Mouse (Mus musculus): ENCODE data around the gene Srbd1. TPM values are rescaled to one million over a fixed set of nuclear protein-coding genes. Genes with fewer than 3 reads are reported as not detected.

Gene Srbd1
- polyA plus RNA-seq, 1 experiment from 2014 or later = 4.0 TPM

GRCm38 (mm10) chr17:85989058-85989769 is 155.8 kb downstream of the Srbd1 start:
- no peak overlapping the region for H3K4me2 ChIP-seq (replicated peaks; ENCODE audit: low read depth, low read length)
- H3K36me3 ChIP-seq (ENCODE audit: insufficient read depth, low read length) = no peaks in the 10 kb centered on the region
- DNase-seq (ENCODE audit: low spot score) = no peak
- no peaks in the 10 kb centered on the region for H3K27me3 ChIP-seq (replicated peaks; ENCODE audit: insufficient read depth, low read length)
- no peak for TF ChIP-seq CTCF (IDR thresholded peaks at IDR 0.05)
- TF ChIP-seq EP300 (IDR thresholded peaks at IDR 0.05) = no peak
- no peak overlapping the region for H3K4me3 ChIP-seq (ENCODE audit: low read depth, low read length)
- no peaks in the 10 kb centered on the region for H3K9me3 ChIP-seq (ENCODE audit: low read length)
- WGBS = 55% methylated on average over 12 of the region's 12 CpGs
- no peak for ATAC-seq
- H3K27ac ChIP-seq (ENCODE audit: low read length) = no peak overlapping the region
- H3K4me1 ChIP-seq (ENCODE audit: insufficient read depth, low read depth, low read length) = no peaks in the 10 kb centered on the region
- H3K9ac ChIP-seq (replicated peaks; ENCODE audit: low read depth) = no peak overlapping the region

- no peak overlapping the region for H3K9ac ChIP-seq (replicated peaks; ENCODE audit: low read depth)
- no peaks in the 10 kb centered on the region for H3K36me3 ChIP-seq (ENCODE audit: insufficient read depth, low read length)
- no peak for TF ChIP-seq EP300 (IDR thresholded peaks at IDR 0.05)
- no peak for TF ChIP-seq CTCF (IDR thresholded peaks at IDR 0.05)
- DNase-seq (ENCODE audit: low spot score) (no peak), ATAC-seq (no peak)
- WGBS = 56% methylated on average over 4 of the region's 4 CpGs
- no peaks in the 10 kb centered on the region for H3K9me3 ChIP-seq (ENCODE audit: low read length)
- H3K27me3 ChIP-seq (replicated peaks; ENCODE audit: insufficient read depth, low read length) = no peaks in the 10 kb centered on the region
- no peaks in the 10 kb centered on the region for H3K4me1 ChIP-seq (ENCODE audit: insufficient read depth, low read depth, low read length)
- H3K4me2 ChIP-seq (replicated peaks; ENCODE audit: low read depth, low read length) = no peak overlapping the region
- H3K4me3 ChIP-seq (ENCODE audit: low read depth, low read length) = no peak overlapping the region
- H3K27ac ChIP-seq (ENCODE audit: low read length) = no peak overlapping the region
Measured at GRCm38 (mm10) chr17:85987531-85987930, 157.4 kb downstream of the Srbd1 start.

GRCm38 (mm10) chr17:85986624-85987023 is 158.4 kb downstream of the Srbd1 start:
- no peak overlapping the region for H3K4me3 ChIP-seq (ENCODE audit: low read depth, low read length)
- 72% methylated on average over 4 of the region's 4 CpGs for WGBS
- H3K9ac ChIP-seq (replicated peaks; ENCODE audit: low read depth) = no peak overlapping the region
- no peak overlapping the region for H3K27ac ChIP-seq (ENCODE audit: low read length)
- DNase-seq (ENCODE audit: low spot score) (no peak), ATAC-seq (no peak)
- no peaks in the 10 kb centered on the region for H3K9me3 ChIP-seq (ENCODE audit: low read length)
- H3K4me1 ChIP-seq (ENCODE audit: insufficient read depth, low read depth, low read length) = no peaks in the 10 kb centered on the region
- no peaks in the 10 kb centered on the region for H3K36me3 ChIP-seq (ENCODE audit: insufficient read depth, low read length)
- H3K4me2 ChIP-seq (replicated peaks; ENCODE audit: low read depth, low read length) = no peak overlapping the region
- H3K27me3 ChIP-seq (replicated peaks; ENCODE audit: insufficient read depth, low read length) = no peaks in the 10 kb centered on the region
- no peak for TF ChIP-seq CTCF (IDR thresholded peaks at IDR 0.05)
- TF ChIP-seq EP300 (IDR thresholded peaks at IDR 0.05) = no peak

- Histone ChIP-seq H3K4me3 (ENCODE audit: low read depth, low read length) (no peak overlapping the region), H3K36me3 (ENCODE audit: insufficient read depth, low read length) (no peaks in the 10 kb centered on the region), H3K9me3 (ENCODE audit: low read length) (no peaks in the 10 kb centered on the region), H3K4me2 (replicated peaks; ENCODE audit: low read depth, low read length) (no peak overlapping the region), H3K27ac (ENCODE audit: low read length) (no peak overlapping the region), H3K27me3 (replicated peaks; ENCODE audit: insufficient read depth, low read length) (no peaks in the 10 kb centered on the region), H3K4me1 (ENCODE audit: insufficient read depth, low read depth, low read length) (no peaks in the 10 kb centered on the region), H3K9ac (replicated peaks; ENCODE audit: low read depth) (no peak overlapping the region)
- 85% methylated on average over 2 of the region's 2 CpGs for WGBS
- DNase-seq (ENCODE audit: low spot score) = no peak
- ATAC-seq = no peak
- no peak for TF ChIP-seq EP300 (IDR thresholded peaks at IDR 0.05)
- TF ChIP-seq CTCF (IDR thresholded peaks at IDR 0.05) = no peak
Measured at GRCm38 (mm10) chr17:85986181-85986580, 158.8 kb downstream of the Srbd1 start.

- Histone ChIP-seq H3K27me3 (replicated peaks; ENCODE audit: insufficient read depth, low read length) (no peaks in the 10 kb centered on the region), H3K9ac (replicated peaks; ENCODE audit: low read depth) (no peak overlapping the region), H3K9me3 (ENCODE audit: low read length) (no peaks in the 10 kb centered on the region), H3K4me2 (replicated peaks; ENCODE audit: low read depth, low read length) (no peak overlapping the region), H3K4me1 (ENCODE audit: insufficient read depth, low read depth, low read length) (no peaks in the 10 kb centered on the region), H3K4me3 (ENCODE audit: low read depth, low read length) (no peak overlapping the region), H3K36me3 (ENCODE audit: insufficient read depth, low read length) (no peaks in the 10 kb centered on the region), H3K27ac (ENCODE audit: low read length) (no peak overlapping the region)
- TF ChIP-seq CTCF (IDR thresholded peaks at IDR 0.05) = no peak
- TF ChIP-seq EP300 (IDR thresholded peaks at IDR 0.05) = no peak
- DNase-seq (ENCODE audit: low spot score) (no peak), ATAC-seq (no peak)
- 66% methylated on average over 11 of the region's 11 CpGs for WGBS
Measured at GRCm38 (mm10) chr17:85985131-85985530, 159.8 kb downstream of the Srbd1 start.

- no peak for DNase-seq (ENCODE audit: low spot score)
- no peak for TF ChIP-seq EP300 (IDR thresholded peaks at IDR 0.05)
- no peak for TF ChIP-seq CTCF (IDR thresholded peaks at IDR 0.05)
- no peaks in the 10 kb centered on the region for H3K4me1 ChIP-seq (ENCODE audit: insufficient read depth, low read depth, low read length)
- no peaks in the 10 kb centered on the region for H3K27me3 ChIP-seq (replicated peaks; ENCODE audit: insufficient read depth, low read length)
- H3K9ac ChIP-seq (replicated peaks; ENCODE audit: low read depth) = no peak overlapping the region
- no peak for ATAC-seq
- H3K4me3 ChIP-seq (ENCODE audit: low read depth, low read length) = no peak overlapping the region
- no peak overlapping the region for H3K4me2 ChIP-seq (replicated peaks; ENCODE audit: low read depth, low read length)
- no peak overlapping the region for H3K27ac ChIP-seq (ENCODE audit: low read length)
- H3K9me3 ChIP-seq (ENCODE audit: low read length) = no peaks in the 10 kb centered on the region
- WGBS = 98% methylated on average over 4 of the region's 4 CpGs
- no peaks in the 10 kb centered on the region for H3K36me3 ChIP-seq (ENCODE audit: insufficient read depth, low read length)
Measured at GRCm38 (mm10) chr17:85982271-85982670, 162.7 kb downstream of the Srbd1 start.
